Mouse (Mus musculus) gastrocnemius, postnatal 36 days (tissue): ENCODE results near the gene 4921517D22Rik. TPM values are rescaled to one million over a fixed set of nuclear protein-coding genes. Genes with fewer than 3 reads are reported as not detected.

Source experiments
- total RNA-seq, 2 experiments: library from RNA; stranded (reverse); gene quantifications; 2 replicates each; pipeline ENCODE4 v1.2.3; 2021

The 4921517D22Rik gene
- total RNA-seq, 2 experiments from 2014 or later, result not detected

Other genes starting within 250 kb of the 4921517D22Rik start
- gene Agtpbp1, start 108.9 kb downstream of the 4921517D22Rik start, total RNA-seq, result 10 to 100 TPM; 44.0 to 57.1 TPM
- gene Naa35, start 108.8 kb downstream of the 4921517D22Rik start, total RNA-seq, result 10 to 100 TPM; 32.0 to 36.5 TPM
- 1 to 10 TPM; 5.9 to 6.8 TPM for gene Golm1, start 18.3 kb downstream of the 4921517D22Rik start, total RNA-seq
- not detected for gene Spata31d1a, start 16.2 kb upstream of the 4921517D22Rik start, total RNA-seq
- gene Spata31d1b, start 18.2 kb upstream of the 4921517D22Rik start, total RNA-seq, result not detected
- gene Spata31d1d, start 37.6 kb upstream of the 4921517D22Rik start, total RNA-seq, result not detected
- not detected for gene 1700014D04Rik, start 52.6 kb upstream of the 4921517D22Rik start, total RNA-seq
- gene Isca1, start 75.7 kb upstream of the 4921517D22Rik start, total RNA-seq, result 100 to 1,000 TPM; 179 to 181 TPM
- not detected for gene Gm49354, start 88.1 kb upstream of the 4921517D22Rik start, total RNA-seq
- gene Tut7, start 129.0 kb upstream of the 4921517D22Rik start, total RNA-seq, result 10 to 100 TPM; 31.2 to 33.6 TPM